Mouse (Mus musculus): ENCODE measurements around the gene Cryzl1.

- TF ChIP-seq CTCF (IDR thresholded peaks at IDR 0.05; ENCODE audit: low read depth, low read length) (no peak), POLR2A (IDR thresholded peaks at IDR 0.05; ENCODE audit: borderline replicate concordance, low read depth, low read length) (no peak)
Observed at GRCm38 (mm10) chr16:91702771-91703188, 26.0 kb downstream of the Cryzl1 start.
